Mouse (Mus musculus) cerebellum, adult 11-12 months (tissue): ENCODE results near the gene Mov10l1.

Experiments used
- DNase-seq: peaks from one replicate; pipeline ENCODE4 v3.0.0; 2022

The Mov10l1 gene

DNA sequence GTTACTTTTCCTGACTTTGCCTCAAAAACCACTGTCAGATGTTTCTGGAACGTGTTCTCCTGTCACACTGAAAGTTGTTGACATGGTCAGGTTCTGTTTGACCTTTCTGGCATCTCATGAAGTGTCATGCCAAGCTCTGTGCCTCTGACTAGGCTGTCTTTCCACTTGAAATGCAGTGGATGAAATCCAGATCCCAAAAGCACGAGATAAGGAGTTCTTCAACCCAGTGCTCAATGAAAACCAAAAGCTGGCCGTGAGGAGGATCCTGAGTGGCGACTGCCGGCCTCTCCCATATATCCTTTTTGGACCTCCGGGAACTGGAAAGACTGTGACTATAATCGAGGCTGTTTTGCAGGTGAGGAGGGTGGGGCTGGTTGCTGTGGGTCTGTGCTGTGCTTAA lies 37.4 kb downstream of the Mov10l1 start:
- no peak for DNase-seq

DNA sequence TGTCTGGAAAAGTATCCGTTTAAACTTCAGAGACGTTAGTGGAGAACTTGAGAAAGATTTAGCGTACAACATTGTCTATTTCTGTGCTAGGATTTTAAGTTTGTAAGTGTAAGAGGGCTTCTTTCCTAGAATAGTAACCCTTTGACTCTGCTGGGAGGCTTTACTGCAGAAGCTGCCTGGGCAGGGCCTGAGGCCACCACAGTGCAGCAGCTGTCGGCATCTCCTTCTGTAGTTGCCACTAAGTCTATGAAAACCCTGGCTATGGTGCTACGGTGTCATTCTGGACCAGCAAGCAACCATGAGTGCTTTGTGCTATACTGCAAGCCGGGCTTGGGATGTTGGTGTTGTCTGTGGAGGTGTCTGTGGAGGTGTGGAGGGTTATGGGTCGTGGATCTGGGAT lies 37.8 kb downstream of the Mov10l1 start:
- no peak for DNase-seq

DNA sequence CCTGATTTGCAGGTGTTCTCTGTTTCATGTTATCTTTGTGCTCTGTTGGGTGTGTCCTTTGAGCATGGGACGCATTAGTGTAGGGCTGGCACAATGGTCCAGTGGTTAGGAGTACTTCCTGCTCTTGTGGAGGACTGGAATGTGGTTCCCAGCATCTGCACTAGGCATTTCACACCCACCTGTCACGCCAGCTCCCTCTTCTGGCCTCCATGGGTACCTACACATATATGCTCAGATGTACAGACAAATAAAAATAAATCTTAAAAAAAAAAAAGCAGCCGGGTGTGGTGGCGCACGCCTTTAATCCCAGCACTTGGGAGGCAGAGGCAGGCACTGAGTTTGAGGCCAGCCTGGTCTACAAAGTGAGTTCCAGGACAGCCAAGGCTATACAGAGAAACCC lies 61.7 kb downstream of the Mov10l1 start:
- no peak for DNase-seq

DNA sequence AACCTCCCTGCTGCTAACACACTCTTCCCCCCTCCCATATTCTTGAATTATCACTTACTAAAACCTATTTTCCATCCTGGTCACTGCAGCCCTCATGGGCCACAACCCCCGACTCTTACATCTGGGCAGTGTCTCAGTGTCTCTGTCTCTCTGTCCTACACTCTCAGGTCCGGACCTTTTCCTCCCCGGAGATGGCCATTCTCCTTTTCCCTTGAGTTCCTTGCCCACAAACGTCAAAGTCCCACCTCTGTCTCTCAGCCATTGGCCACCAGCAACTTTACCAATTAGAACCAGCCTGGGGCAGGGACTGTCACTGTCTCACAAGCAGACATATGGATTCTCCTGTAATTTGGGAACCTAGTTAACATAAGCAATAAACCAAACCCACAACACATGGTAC lies 63.6 kb downstream of the Mov10l1 start:
- DNase-seq = no peak

DNA sequence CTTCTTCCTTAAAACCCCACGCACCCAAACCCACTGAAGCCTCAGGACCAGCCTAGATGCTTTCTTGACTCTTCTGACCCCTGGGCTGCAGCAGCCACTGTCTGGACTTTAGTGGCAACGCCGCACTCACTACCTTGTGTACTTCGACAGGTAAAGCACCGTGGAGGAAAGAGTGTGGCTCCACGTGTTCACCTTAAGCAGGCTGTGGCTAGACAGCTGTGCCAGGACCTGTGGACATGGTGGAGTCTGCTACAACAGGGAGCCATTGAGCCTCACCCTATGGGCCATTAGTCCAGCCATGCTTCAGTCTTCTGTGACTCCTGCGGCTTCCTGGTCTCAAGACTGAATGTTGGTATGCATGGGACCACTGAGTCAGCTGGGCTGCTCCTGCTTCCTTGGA lies 72.0 kb downstream of the Mov10l1 start:
- DNase-seq = no peak

DNA sequence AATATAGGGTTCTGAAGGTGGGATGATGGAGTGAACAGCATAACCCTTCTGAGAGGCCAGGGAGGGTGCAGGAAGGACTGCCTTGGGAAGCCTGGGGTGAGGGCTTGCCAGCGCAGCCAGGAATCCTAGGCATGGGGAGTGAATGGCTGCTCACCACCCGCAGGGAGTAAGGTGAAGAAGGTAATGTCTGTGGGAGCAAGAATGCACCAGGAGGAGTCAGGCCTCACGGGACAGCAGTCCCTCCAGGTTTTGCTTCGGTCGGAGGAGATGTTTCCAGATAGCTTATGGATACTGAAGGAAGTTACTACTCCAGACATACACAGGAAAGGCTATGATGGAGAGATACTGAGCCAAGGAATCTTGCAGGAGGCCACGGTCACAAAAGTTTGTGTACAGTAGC lies 76.0 kb downstream of the Mov10l1 start:
- peak; percentile 54 for DNase-seq

DNA sequence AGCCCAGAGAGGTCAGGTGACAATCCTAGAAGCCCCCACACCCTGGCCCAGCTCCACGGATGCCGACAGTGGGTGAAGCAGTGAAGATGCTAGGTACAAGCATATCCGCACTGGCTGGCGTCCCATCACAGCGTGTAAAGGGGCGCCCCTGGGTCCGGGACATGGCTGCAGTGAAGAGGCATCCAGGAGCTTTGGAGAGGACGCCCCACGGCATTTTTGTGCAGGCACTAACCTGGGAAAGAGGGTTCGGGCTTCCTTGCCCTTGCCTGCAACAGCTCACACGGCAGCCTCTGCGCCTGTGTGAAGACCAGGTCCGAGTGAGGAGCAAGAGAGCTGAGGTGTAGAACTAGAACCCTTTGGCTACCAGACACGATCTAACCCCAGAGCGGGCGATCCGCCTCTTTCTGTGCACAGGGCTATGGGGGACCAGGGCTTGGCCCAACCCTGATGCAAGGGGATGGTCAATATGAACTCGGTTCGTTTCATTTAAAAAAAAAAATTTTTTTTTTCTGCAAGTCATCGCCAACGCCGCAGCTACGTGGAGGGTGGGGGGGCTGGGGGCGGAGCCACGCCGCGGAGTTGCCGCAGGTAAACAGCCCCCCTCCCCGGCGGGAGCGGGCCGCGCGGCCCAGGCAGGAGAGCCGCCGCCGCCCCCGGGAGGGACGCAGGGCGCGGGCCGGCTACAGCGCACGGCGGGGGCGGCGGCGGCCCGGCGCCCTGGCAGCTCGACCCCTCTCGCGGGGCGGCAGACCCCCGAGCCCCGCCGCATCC lies 76.6 kb downstream of the Mov10l1 start, which contains the start of gene Panx2:
Panx2 (plus strand) TSS at position 574 of the 771 bp plus-strand sequence.
- DNase-seq = peak; percentile 80

DNA sequence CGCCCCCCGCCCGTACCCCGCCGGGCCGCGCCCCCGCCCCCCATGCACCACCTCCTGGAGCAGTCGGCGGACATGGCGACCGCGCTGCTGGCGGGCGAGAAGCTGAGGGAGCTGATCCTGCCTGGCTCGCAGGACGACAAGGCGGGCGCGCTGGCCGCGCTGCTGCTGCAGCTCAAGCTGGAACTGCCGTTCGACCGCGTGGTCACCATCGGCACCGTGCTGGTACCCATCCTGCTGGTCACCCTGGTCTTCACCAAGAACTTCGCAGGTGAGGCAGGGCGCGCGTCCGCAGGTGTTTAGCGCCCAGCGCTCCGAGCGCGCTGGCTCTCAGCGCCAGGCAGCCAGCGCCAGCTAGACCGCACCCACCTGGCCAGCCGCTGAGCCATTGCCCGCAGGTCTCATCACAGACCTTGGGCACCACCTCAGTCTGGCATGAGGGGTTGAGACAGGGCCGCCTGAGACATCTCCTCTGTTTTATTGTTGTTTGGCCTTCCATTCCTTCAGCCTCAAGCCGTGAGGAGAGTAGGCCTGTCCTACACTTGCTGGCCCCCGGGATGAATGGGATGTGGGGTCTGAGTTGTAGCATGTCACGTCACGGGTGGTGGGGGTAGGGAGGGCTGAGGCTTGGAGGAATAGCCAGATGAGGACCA lies 77.4 kb downstream of the Mov10l1 start:
- DNase-seq = peak; percentile 75

DNA sequence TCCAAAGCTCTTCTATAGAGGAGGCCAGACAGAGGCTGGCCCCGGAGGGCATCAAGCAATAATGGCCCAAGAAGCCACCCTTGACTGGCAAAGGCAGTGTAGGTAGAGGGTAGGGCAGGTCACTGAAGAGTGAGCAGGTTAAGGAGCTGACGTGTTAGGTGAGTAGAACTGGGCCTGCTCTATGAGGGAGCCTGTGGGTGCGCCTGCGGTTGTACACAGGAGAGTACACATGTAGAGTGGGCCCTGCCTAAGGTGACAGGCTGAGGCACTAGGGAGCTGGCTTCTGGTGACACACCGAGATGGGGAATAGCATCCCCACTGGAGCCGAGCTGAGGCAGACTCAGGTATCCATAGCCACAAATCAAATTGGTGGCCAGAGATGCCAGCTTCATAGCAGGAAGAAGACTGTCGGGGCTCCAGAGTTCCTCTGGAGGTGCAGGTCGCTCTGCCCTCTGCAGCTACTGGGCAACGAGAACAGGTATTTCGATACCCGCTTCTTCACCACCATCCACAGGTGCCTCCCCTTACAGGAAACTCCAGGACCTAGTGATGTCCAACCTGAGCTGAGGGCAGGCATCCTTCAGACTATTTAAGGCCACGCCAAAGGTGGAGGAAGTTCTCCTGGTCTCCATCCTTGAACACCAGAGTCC lies 78.2 kb downstream of the Mov10l1 start:
- DNase-seq = peak; percentile 50

DNA sequence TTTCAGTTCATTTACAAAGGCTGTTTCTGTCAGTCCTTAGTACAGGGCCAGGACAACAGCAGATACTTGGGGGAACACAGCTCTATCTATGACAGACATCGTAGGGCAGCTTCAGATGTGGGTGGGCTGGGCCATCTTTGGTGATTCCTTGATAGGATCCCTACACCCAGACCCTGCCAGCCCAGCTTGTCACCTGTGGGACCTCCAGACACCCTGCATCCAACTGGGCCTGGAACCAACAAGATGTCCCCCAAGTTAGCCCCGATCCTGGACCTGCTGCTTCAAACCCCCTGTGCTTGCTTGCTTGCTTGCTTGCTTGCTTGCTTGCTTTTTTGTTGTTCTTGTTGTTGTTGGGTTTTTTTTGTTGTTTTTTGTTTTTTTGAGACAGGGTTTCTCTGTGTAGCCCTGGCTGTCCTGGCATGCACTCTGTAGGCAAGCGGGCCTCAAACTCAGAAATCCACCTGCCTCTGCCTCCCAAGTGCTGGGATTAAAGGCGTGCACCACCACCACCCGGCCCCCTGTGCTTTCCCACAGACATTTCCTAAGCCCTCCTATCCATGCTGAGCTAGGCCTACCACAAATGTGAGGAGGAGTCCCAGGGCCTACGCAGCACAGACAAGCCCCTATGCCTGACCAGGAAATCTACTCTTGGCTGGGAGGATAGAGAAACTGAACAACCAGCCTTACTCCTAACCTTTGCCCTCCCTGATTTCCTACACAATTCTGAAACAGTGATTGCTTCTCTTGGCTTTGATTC lies 79.2 kb downstream of the Mov10l1 start:
- peak; percentile 43 for DNase-seq

DNA sequence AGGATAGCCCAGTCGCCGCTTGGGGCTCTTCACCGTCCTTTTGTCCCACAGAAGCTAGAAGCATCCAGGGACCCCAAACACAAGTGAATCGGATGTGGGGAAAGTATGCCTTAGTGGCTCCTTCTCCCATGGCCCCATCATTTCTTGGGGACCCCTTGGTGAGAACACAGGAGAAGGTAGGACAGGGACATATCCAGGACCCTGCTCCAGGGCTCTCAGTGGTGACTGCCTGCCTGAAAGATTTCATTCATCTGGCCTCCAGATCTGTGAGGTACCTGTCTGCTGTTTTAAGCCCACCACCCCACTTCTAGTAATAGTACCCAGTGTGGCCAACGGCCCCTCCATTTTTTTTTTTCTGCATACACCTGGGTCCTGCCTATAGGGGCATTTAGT lies 79.8 kb downstream of the Mov10l1 start:
- peak; percentile 40 for DNase-seq

DNA sequence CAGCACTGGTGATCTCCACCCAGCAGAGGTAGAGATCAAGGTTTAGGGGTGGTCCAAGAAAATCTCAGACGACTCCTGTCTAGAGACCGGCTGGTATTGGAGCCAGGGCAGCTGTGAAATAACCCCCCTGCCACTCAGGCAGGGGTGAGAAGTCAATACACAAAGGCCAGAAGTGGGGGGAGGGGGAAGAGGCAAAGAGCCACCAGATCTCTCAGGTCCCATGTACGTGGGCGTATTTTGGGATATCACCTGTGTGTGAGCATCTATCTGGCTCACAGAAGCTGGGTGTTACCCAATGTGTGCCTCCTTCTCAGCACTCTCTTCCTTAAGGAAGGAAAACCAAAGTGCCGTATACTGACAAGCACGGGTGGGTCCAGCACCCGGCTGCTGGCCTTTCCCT lies 80.3 kb downstream of the Mov10l1 start:
- DNase-seq = peak; percentile 62

DNA sequence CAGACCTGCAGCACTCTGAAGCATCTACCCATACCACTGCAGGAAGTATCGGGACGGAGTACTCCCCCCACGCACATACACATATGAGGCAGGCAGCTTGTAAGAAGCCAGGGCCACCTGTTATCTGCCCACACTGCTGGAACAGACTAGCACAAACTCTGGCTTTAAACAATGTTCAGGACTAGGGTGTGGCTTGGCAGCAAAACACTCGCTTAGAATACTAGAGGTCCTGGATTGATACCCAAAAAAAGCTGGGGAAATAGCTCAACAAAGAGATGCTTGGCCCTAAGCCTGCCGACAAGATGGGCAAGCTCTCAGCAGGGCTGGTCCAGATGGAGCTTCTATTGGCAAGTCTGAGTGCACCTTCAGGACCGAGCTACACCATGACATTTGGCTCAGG lies 80.8 kb downstream of the Mov10l1 start:
- peak; percentile 91 for DNase-seq

DNA sequence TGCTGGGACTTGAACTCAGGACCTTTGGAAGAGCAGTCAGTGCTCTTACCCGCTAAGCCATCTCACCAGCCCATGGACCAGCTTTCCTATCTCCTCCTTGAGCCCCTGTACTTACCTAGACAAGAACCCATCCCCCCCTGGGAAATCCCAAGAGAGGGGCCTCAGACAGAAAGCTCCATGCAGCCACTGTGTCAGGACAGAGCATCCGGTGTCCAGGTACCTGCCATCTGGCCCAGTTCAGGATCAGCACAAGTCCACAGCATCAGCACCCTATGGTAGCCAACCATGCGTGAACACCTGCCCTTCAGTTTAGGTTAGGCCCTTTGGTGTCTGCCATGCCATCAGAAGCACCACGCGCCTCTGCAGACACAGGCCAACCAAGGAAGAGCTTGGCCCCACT lies 82.2 kb downstream of the Mov10l1 start:
- DNase-seq = peak; percentile 65

DNA sequence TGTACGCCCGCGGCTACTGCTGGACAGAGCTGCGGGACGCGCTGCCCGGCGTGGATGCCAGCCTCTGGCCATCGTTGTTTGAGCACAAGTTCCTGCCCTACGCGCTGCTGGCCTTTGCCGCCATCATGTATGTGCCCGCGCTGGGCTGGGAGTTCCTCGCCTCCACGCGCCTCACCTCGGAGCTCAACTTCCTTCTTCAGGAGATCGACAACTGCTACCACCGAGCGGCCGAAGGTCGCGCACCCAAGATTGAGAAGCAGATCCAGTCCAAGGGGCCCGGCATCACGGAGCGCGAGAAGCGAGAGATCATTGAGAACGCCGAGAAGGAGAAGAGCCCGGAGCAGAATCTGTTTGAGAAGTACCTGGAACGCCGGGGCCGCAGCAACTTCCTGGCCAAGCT lies 84.9 kb downstream of the Mov10l1 start:
- DNase-seq = no peak

DNA sequence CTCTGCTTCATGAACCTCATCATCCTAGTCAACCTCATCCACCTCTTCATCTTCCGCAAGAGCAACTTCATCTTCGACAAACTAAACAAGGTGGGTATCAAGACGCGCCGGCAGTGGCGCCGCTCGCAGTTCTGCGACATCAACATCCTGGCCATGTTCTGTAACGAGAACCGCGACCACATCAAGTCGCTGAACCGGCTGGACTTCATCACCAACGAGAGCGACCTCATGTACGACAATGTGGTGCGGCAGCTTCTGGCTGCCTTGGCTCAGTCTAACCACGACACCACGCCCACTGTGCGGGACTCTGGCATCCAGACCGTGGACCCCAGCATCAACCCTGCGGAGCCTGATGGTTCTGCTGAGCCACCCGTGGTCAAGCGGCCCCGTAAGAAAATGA lies 85.5 kb downstream of the Mov10l1 start:
- DNase-seq = peak; percentile 39

DNA sequence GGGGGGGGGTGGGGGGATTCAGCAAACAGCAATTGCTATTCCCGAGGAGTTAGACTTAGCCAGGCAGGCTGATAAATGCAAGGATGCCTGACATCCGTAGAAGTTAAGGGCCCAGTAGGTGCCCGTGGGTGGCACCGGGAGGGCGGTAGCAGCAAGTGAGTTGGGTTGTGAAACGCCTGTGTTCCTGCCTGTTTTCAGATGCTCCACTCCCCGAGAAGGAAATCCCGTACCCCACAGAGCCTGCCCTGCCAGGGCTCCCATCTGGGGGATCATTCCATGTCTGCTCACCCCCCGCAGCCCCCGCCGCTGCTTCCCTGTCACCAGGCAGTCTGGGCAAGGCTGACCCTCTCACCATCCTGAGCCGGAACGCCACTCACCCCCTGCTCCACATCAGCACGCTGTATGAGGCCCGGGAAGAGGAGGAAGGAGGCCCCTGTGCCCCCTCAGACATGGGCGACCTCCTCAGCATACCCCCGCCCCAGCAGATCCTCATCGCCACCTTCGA lies 86.7 kb downstream of the Mov10l1 start:
- DNase-seq = no peak

DNA sequence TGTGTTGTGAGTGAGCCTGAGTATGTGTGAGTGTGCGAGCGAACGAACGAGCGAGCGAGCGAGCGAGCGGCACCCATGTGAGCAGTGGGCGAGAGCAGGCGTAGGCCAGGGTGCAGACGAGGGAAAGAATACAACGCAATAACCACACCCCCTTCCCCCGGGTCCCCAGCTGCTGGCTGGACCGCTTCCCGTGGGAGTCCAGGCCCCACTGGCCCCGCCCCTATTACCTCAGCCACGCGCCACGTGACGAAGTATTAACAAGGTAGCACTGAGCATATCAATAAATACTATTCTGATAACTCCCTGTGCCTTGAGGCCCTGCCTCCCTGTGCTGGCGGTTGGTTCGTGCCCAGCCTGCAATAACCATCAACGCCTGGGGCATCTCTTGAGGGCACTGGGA lies 87.9 kb downstream of the Mov10l1 start:
- peak; percentile 49 for DNase-seq

DNA sequence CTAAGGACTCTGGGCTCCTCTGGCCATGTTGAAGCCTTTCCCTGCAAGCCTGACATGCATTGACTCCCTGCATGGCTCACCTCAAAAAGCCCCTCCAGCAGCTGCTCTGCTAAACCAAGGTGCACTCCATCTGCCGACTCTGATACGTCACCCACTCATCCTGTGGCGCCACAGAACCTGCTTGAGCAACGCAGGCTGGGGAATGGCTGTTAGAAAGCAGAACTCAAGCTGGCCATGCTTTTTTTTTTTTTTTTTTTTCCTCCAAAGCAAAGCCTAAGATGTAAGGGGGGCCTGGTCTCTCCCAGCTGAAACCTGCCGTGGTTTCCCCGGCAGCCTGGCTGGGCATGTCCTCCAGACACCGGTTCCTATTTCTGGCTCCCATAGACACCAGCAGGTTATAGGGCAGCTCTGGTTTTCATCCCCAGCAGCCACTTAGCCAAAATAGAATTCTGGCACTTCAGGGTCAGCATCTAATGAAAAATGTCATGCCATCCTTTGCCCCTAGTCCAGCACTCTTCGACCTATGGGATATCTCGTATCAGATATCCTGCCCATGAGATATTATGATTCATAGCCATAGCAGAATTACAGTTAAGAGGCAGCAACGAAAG lies 91.4 kb downstream of the Mov10l1 start:
- no peak for DNase-seq

DNA sequence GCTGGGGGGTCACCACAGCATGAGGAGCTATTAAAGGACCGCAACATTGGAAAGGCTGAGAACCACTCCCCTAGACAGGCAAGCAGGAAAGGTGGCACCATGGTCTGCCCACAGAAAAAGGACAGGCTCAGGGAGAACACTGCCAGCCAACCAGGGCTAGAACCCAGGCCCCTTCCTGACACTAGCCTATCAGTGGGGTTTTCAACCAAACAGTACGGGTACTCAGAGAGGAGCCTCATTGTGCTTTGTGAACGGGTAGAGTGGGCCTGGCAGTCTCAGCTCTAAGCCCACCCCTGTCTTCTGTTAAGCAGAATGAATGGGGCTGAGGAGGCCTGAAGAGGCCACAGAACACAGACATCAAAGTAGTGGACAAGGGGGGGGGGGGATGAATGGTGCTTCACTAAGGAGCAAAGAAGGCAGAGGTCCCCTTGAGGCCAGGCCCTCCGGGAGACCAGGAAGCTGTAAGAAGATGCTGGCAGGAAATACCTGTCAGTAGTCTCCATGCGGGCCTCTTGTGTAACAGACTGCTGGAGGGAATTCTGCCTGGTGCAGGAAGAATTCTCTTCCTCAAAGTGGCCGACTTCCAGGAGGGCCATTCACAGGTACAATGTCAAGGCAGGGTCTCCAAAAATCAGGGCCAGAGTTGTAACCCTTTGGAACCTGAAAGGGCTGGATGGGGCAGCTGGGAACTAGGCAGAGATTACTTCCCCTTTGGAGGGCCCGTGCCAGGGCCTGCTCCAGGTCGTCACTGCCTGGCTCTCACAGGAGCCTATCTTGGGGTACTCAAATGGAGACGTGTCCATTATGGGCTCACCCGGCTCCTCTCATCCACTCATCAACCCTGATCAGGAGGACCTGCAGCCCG lies 92.1 kb downstream of the Mov10l1 start, which contains the start of gene Trabd:
Trabd (plus strand) TSS at position 512 of the 865 bp plus-strand sequence.
- DNase-seq = no peak

DNA sequence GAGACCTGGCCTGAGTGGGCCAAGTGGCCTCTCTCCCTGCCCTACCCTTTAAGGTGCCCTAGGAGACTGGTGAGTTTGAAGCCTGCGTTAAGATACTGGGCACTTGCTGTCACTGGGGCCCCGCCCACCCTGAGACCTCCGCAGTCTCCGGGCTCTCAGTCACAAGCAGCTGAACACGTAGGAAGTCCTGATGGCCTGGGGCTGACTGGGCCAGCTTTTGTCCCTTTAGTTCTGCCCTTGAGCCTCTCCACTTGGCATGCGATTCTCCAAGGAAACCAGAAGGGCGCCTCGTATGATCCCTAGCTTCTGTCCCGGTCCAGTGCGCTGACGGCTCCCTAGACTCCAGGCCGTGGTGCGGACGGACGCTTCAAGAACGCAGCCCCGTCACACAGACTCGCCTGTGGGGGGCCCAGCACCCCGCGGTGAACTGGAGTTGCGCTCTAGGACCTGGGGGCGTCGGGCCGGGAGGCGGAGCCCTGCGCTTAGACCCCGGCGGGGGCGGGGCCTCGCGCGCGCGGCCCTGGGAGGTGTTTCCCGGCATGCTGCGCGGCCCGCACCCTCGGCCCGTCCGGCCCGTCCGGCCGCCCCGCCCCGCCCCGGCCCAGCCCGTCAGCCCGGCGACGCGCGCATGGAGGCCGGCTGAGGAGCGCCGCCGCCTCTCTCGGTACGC lies 92.9 kb downstream of the Mov10l1 start:
- peak; percentile 89 for DNase-seq
